Mouse (Mus musculus) hindbrain, embryonic 11.5 days (tissue): ENCODE data around the gene Btbd19. TPM values are rescaled to one million over a fixed set of nuclear protein-coding genes. Genes with fewer than 3 reads are reported as not detected.

ENCODE experiments used
- ATAC-seq: fragments of 200-750 bp; cut with Nextera tagmentation; 2 replicates; pipeline ENCODE4 v1.8.0; 2017; ENCODE audit warnings: mild to moderate bottlenecking, moderate TSS enrichment, moderate library complexity; ENCODE audit not compliant: low FRiP score
- DNase-seq: peaks from one replicate; pipeline ENCODE4 v3.0.0-alpha.2; 2015; ENCODE audit warnings: low spot score
- H3K27ac ChIP-seq: fragments of 300-500 bp; sonication (generic); 2 replicates; pipeline ENCODE4 v1.5.1; 2014; ENCODE audit warnings: mild to moderate bottlenecking, low read depth, low read length
- H3K27me3 ChIP-seq: fragments of 300-500 bp; sonication (generic); 2 replicates; pipeline ENCODE4 v1.6.1; 2014; ENCODE audit warnings: mild to moderate bottlenecking, low read length, moderate library complexity, mixed read lengths; ENCODE audit not compliant: control insufficient read depth, insufficient read depth
- H3K36me3 ChIP-seq: fragments of 300-500 bp; sonication (generic); 2 replicates; pipeline ENCODE4 v1.6.1; 2014; ENCODE audit warnings: mild to moderate bottlenecking, low read length, moderate library complexity, mixed read lengths; ENCODE audit not compliant: control insufficient read depth, insufficient read depth
- H3K4me1 ChIP-seq: fragments of 300-500 bp; sonication (generic); replicated peaks from 2 replicates; pipeline ENCODE4 v1.6.1; 2014; ENCODE audit warnings: low read length, mixed read lengths; ENCODE audit not compliant: control insufficient read depth, insufficient read depth
- H3K4me2 ChIP-seq: fragments of 300-500 bp; sonication (generic); replicated peaks from 2 replicates; pipeline ENCODE4 v1.6.1; 2014; ENCODE audit warnings: mild to moderate bottlenecking, low read depth, low read length
- H3K4me3 ChIP-seq: fragments of 300-500 bp; sonication (generic); 2 replicates; pipeline ENCODE4 v1.5.1; 2014; ENCODE audit warnings: low read depth, low read length
- H3K9ac ChIP-seq: fragments of 300-500 bp; sonication (generic); 2 replicates; pipeline ENCODE4 v1.6.1; 2014; ENCODE audit warnings: low read depth, low read length
- H3K9me3 ChIP-seq: fragments of 300-500 bp; sonication (generic); 2 replicates; pipeline ENCODE4 v1.6.1; 2016; ENCODE audit warnings: low read length; ENCODE audit not compliant: control insufficient read depth
- WGBS: fragments of 180-500 bp; shearing (Covaris S2); extraction: QIAGEN DNeasy Blood & Tissue Kit; methylation state at CpG from one replicate; pipeline ENCODE4 v1.1.7; 2014; 5-methylcytosine and 5-hydroxymethylcytosine counted together
- polyA plus RNA-seq: library from polyadenylated mRNA; unstranded; fragments of >200 nt; fragmentation: Nextera tagmentation; extraction: Ambion mirVana; gene quantifications from 2 replicates; pipeline ENCODE4 v1.2.1, GENCODE M21; 2014

Btbd19 gene
- polyA plus RNA-seq, 1 experiment from 2014 or later = 3.6 TPM

- DNase-seq (no peak), ATAC-seq (no peak)
- H3K27ac ChIP-seq = no peak overlapping the region
- no peak overlapping the region for H3K9ac ChIP-seq
- no peaks in the 10 kb centered on the region for H3K36me3 ChIP-seq
- no peak overlapping the region for H3K4me3 ChIP-seq
- WGBS = 77% methylated on average over 4 of the region's 4 CpGs
- H3K4me2 ChIP-seq = no peak overlapping the region
- no peaks in the 10 kb centered on the region for H3K9me3 ChIP-seq
- H3K27me3 ChIP-seq = peaks cover 4% of the 10 kb centered on the region
- H3K4me1 ChIP-seq = peaks cover 6% of the 10 kb centered on the region; the same call in 1 of the 2 replicates
Observed at GRCm38 (mm10) chr4:117100036-117100435, 25.5 kb downstream of the Btbd19 start.

GRCm38 (mm10) chr4:117098764-117099036 is 26.8 kb downstream of the Btbd19 start:
- 72% methylated on average over 2 of the region's 2 CpGs for WGBS
- H3K27ac ChIP-seq = no peak overlapping the region

GRCm38 (mm10) chr4:117097969-117098763 is 27.4 kb downstream of the Btbd19 start:
- Histone ChIP-seq H3K9ac (no peak overlapping the region), H3K4me1 (peaks cover 6% of the 10 kb centered on the region; the same call in 1 of the 2 replicates), H3K4me2 (no peak overlapping the region), H3K27ac (no peak overlapping the region), H3K4me3 (no peak overlapping the region), H3K9me3 (no peaks in the 10 kb centered on the region), H3K27me3 (peaks cover 10% of the 10 kb centered on the region), H3K36me3 (no peaks in the 10 kb centered on the region)
- whole genome bisulfite sequencing = 64% methylated on average over 8 of the region's 8 CpGs
- ATAC-seq (no peak), DNase-seq (no peak)

More at GRCm38 (mm10) chr4:117098764-117099036, 26.8 kb downstream of the Btbd19 start:
- no peak for DNase-seq
- Histone ChIP-seq H3K27me3 (peaks cover 10% of the 10 kb centered on the region), H3K9ac (no peak overlapping the region), H3K4me3 (no peak overlapping the region), H3K36me3 (no peaks in the 10 kb centered on the region), H3K9me3 (no peaks in the 10 kb centered on the region), H3K4me1 (peaks cover 6% of the 10 kb centered on the region; the same call in 1 of the 2 replicates), H3K4me2 (no peak overlapping the region)
- no peak for ATAC-seq

- Histone ChIP-seq H3K4me2 (peak overlapping the region; percentile 82), H3K9me3 (no peaks in the 10 kb centered on the region), H3K36me3 (no peaks in the 10 kb centered on the region), H3K4me3 (peak overlapping the region; percentile 54), H3K27me3 (peaks cover 10% of the 10 kb centered on the region), H3K9ac (peak overlapping the region; percentile 16; the same call in 1 of the 2 replicates), H3K4me1 (peaks cover 6% of the 10 kb centered on the region; the same call in 1 of the 2 replicates), H3K27ac (no peak overlapping the region)
- peak; percentile 34 for DNase-seq
- no peak for ATAC-seq
- WGBS = 17% methylated on average over 5 of the region's 5 CpGs
Observed at GRCm38 (mm10) chr4:117096666-117097065, 28.9 kb downstream of the Btbd19 start.

- Histone ChIP-seq H3K9me3 (no peaks in the 10 kb centered on the region), H3K36me3 (no peaks in the 10 kb centered on the region), H3K27me3 (peaks cover 10% of the 10 kb centered on the region), H3K4me3 (peak within 1 kb of the TSS; percentile 54), H3K27ac (peak within 1 kb of the TSS; percentile 25; the same call in 1 of the 2 replicates), H3K4me2 (peak within 1 kb of the TSS; percentile 82), H3K9ac (peak within 1 kb of the TSS; percentile 68), H3K4me1 (peaks cover 6% of the 10 kb centered on the region; the same call in 1 of the 2 replicates)
- WGBS = under 1% methylated on average over 47 of the region's 50 CpGs
- ATAC-seq = peak; percentile 89
- DNase-seq = peak; percentile 91
Observed at GRCm38 (mm10) chr4:117095551-117096452, 29.7 kb downstream of the Btbd19 start, which contains the start of gene Ptch2. Ptch2 (plus strand) TSS chr4:117096075.

- Histone ChIP-seq H3K4me2 (no peak overlapping the region), H3K27me3 (peaks cover 10% of the 10 kb centered on the region), H3K27ac (no peak overlapping the region), H3K36me3 (no peaks in the 10 kb centered on the region), H3K4me1 (peaks cover 6% of the 10 kb centered on the region; the same call in 1 of the 2 replicates), H3K4me3 (no peak overlapping the region), H3K9ac (no peak overlapping the region), H3K9me3 (no peaks in the 10 kb centered on the region)
- 86% methylated on average over 3 of the region's 3 CpGs for WGBS
- DNase-seq (no peak), ATAC-seq (no peak)
Observed at GRCm38 (mm10) chr4:117094626-117095361, 30.7 kb downstream of the Btbd19 start.

GRCm38 (mm10) chr4:117090586-117090985 is 34.9 kb downstream of the Btbd19 start:
- Histone ChIP-seq H3K4me2 (no peak overlapping the region), H3K4me3 (no peak overlapping the region), H3K36me3 (0 out of 2 replicates have a peak, but pooled peaks cover 4% of the 10 kb centered on the region), H3K9ac (no peak overlapping the region), H3K9me3 (no peaks in the 10 kb centered on the region), H3K27me3 (peaks cover 9% of the 10 kb centered on the region), H3K27ac (no peak overlapping the region), H3K4me1 (peaks cover 2% of the 10 kb centered on the region; the same call in 1 of the 2 replicates)
- ATAC-seq (no peak), DNase-seq (no peak)
- WGBS = 83% methylated on average over 7 of the region's 7 CpGs

- Histone ChIP-seq H3K4me2 (no peak overlapping the region), H3K27me3 (no peaks in the 10 kb centered on the region), H3K9ac (no peak overlapping the region), H3K9me3 (no peaks in the 10 kb centered on the region), H3K36me3 (0 out of 2 replicates have a peak, but pooled peaks cover 4% of the 10 kb centered on the region), H3K4me1 (no peaks in the 10 kb centered on the region), H3K27ac (no peak overlapping the region), H3K4me3 (no peak overlapping the region)
- no peak for DNase-seq
- WGBS = 82% methylated on average over 7 of the region's 7 CpGs
- ATAC-seq = no peak
Observed at GRCm38 (mm10) chr4:117087948-117088640, 37.4 kb downstream of the Btbd19 start.
